Mouse (Mus musculus): Measurements from ENCODE around the gene Ubap2l. TPM values are rescaled to one million over a fixed set of nuclear protein-coding genes. Genes with fewer than 3 reads are reported as not detected.

Ubap2l gene
- polyA plus RNA-seq, 1 experiment from 2014 or later = 220 TPM

GRCm38 (mm10) chr3:90081365-90082240 lies 29.2 kb upstream of the Ubap2l start:
- 89% methylated on average over 5 of the region's 5 CpGs for WGBS
- peaks cover 66% of the 10 kb centered on the region for H3K4me1 ChIP-seq

GRCm38 (mm10) chr3:90080498-90080863 lies 28.1 kb upstream of the Ubap2l start:
- under 1% methylated on average over 6 of the region's 6 CpGs for WGBS
- no peaks in the 10 kb centered on the region for H3K9me3 ChIP-seq
- H3K36me3 ChIP-seq (replicated peaks) = peaks cover 41% of the 10 kb centered on the region
- peak overlapping the region; percentile 94 for H3K27ac ChIP-seq
- H3K4me3 ChIP-seq = peak overlapping the region; percentile 88
- DNase-seq (ENCODE audit: extremely low spot score, low spot score) = no peak
- H3K4me1 ChIP-seq = peaks cover 67% of the 10 kb centered on the region
- no peaks in the 10 kb centered on the region for H3K27me3 ChIP-seq (ENCODE audit: poor library complexity, severe bottlenecking)

More at GRCm38 (mm10) chr3:90081365-90082240, 29.2 kb upstream of the Ubap2l start:
- H3K4me3 ChIP-seq = peak overlapping the region; percentile 88
- no peaks in the 10 kb centered on the region for H3K27me3 ChIP-seq (ENCODE audit: poor library complexity, severe bottlenecking)
- H3K36me3 ChIP-seq (replicated peaks) = peaks cover 53% of the 10 kb centered on the region
- no peak for DNase-seq (ENCODE audit: extremely low spot score, low spot score)
- H3K9me3 ChIP-seq = no peaks in the 10 kb centered on the region
- H3K27ac ChIP-seq = no peak overlapping the region

- no peaks in the 10 kb centered on the region for H3K9me3 ChIP-seq
- peak overlapping the region; percentile 88 for H3K4me3 ChIP-seq
- under 1% methylated on average over 53 of the region's 53 CpGs for whole genome bisulfite sequencing
- no peaks in the 10 kb centered on the region for H3K27me3 ChIP-seq (ENCODE audit: poor library complexity, severe bottlenecking)
- peaks cover 67% of the 10 kb centered on the region for H3K4me1 ChIP-seq
- peak; percentile 70 for DNase-seq (ENCODE audit: extremely low spot score, low spot score)
- H3K27ac ChIP-seq = peak overlapping the region; percentile 94
- H3K36me3 ChIP-seq (replicated peaks) = peaks cover 36% of the 10 kb centered on the region
These were observed 27.5 kb upstream of the Ubap2l start for GRCm38 (mm10) chr3:90079763-90080497.

DNA sequence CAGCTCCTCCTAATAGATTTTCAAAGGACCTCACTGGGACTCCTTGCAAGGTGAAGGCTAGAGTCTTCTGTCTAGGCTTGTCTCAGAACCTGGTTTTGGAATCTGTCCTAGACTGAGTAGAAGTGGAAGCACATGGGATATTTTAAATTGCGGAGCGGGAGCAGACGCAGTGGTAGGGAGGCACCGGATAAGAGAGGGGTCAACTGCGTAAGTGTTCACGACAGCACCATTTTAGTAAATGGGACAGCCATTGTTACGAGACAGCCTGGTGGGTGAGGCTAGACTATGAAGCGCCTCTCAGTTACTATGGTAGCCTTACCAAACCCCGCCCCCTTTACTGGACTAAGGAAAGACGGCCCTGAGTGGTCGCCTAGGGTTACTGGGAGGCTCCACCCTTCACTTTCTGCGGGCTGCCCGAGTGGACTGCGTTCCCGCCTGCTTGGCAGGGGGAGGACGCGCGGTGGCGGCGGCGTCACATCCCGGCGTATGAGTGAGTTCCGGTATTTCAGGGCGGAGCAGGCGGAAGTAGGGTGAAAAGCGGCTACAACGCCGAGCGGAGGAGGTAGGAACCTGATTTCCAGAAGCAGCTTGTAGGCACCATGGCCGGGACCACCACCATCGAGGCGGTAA lies 26.8 kb upstream of the Ubap2l start:
- Histone ChIP-seq H3K27ac (peak overlapping the region; percentile 94), H3K36me3 (replicated peaks) (peaks cover 30% of the 10 kb centered on the region), H3K9me3 (no peaks in the 10 kb centered on the region), H3K4me1 (peaks cover 64% of the 10 kb centered on the region), H3K4me3 (peak overlapping the region; percentile 88), H3K27me3 (ENCODE audit: poor library complexity, severe bottlenecking) (no peaks in the 10 kb centered on the region)
- under 1% methylated on average over 33 of the region's 33 CpGs for WGBS
- peak; percentile 97 for DNase-seq (ENCODE audit: extremely low spot score, low spot score)

GRCm38 (mm10) chr3:90078224-90078623 lies 25.8 kb upstream of the Ubap2l start:
- Histone ChIP-seq H3K4me1 (peaks cover 54% of the 10 kb centered on the region), H3K36me3 (replicated peaks) (peaks cover 21% of the 10 kb centered on the region), H3K27ac (no peak overlapping the region), H3K4me3 (no peak overlapping the region), H3K9me3 (no peaks in the 10 kb centered on the region), H3K27me3 (ENCODE audit: poor library complexity, severe bottlenecking) (no peaks in the 10 kb centered on the region)
- no peak for DNase-seq (ENCODE audit: extremely low spot score, low spot score)
- 51% methylated on average over 5 of the region's 5 CpGs for WGBS

DNA sequence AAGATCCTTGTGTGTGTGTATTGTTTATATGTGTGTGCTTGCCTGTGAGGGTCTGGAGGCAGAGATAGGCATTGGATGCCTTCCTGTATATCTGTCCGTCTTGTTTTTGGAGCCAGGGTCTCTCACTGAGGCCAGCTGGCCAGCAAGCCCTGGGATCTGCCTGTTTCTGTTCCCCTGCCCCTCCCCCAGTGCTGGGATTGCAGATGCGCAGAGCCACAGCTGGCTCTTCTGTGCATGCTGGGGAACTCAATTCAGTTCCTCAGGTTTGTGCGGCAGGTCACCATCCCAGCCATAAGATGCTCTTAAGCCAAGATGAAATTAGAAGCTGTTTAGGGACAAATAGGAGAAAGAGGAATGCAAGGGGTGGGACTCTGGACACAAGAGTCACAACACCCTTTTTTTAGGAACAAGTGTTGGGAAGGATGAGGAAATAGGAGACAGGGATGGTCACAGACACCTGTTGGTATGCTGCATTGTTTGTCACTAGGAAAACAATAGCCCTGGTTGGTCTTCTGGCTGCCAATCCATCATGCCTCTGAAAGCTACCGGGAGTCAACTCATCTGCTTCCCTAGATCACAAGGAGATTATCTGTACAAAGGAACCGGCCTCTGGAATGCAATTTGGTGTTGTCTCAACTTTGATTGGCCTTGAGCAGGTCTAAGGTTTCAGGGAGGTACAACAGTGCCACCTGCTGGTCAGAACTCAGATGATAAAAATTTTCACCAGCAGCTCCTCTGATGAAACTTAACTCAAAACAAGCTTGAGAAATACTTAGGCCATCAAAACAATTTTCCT lies 24.7 kb upstream of the Ubap2l start:
- peaks cover 43% of the 10 kb centered on the region for H3K4me1 ChIP-seq
- H3K4me3 ChIP-seq = peak overlapping the region; percentile 34
- no peaks in the 10 kb centered on the region for H3K27me3 ChIP-seq (ENCODE audit: poor library complexity, severe bottlenecking)
- 8% methylated on average over 5 of the region's 5 CpGs for WGBS
- peak; percentile 80 for DNase-seq (ENCODE audit: extremely low spot score, low spot score)
- no peaks in the 10 kb centered on the region for H3K9me3 ChIP-seq
- H3K27ac ChIP-seq = peak overlapping the region; percentile 75
- H3K36me3 ChIP-seq (replicated peaks) = peaks cover 10% of the 10 kb centered on the region

DNA sequence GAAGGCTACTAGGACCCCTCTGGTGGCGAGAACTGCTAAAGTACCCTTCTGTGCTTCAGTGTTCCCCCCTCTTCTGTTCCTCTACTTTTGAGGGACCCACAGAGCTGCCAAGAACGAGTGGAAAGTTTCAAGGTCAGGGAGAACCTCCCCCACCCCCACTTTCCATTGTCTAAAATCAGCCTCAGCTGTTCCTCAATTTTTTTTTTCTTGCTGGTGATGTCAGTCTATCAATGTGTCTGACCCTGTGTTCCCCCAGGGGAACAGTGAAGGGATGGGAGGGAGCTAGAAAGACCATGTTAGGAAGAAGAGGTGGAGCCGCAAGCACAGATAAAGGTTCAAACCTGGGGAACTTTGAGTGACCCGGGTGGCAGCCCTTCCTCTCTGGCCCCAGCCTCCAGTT lies 19.9 kb upstream of the Ubap2l start, which contains the start of gene Tpm3:
Gene Tpm3, plus strand, starts transcription at position 356 of the 400 bp plus-strand sequence.
- 82% methylated on average over 4 of the region's 4 CpGs for WGBS
- H3K4me1 ChIP-seq = peaks cover 8% of the 10 kb centered on the region
- H3K27me3 ChIP-seq (ENCODE audit: poor library complexity, severe bottlenecking) = no peaks in the 10 kb centered on the region

GRCm38 (mm10) chr3:90069688-90070087 lies 17.3 kb upstream of the Ubap2l start:
- DNase-seq (ENCODE audit: extremely low spot score, low spot score) = no peak
- H3K27ac ChIP-seq = no peak overlapping the region
- H3K27me3 ChIP-seq (ENCODE audit: poor library complexity, severe bottlenecking) = no peaks in the 10 kb centered on the region
- H3K9me3 ChIP-seq = no peaks in the 10 kb centered on the region
- peaks cover 27% of the 10 kb centered on the region for H3K36me3 ChIP-seq (replicated peaks)
- WGBS = 80% methylated on average over 7 of the region's 7 CpGs
- H3K4me1 ChIP-seq = no peaks in the 10 kb centered on the region
- no peak overlapping the region for H3K4me3 ChIP-seq

More for the DNA sequence above, 19.9 kb upstream of the Ubap2l start, which contains the start of gene Tpm3:
- no peak within 1 kb of the TSS for H3K4me3 ChIP-seq
- no peak for DNase-seq (ENCODE audit: extremely low spot score, low spot score)
- 0 out of 2 replicates have a peak, but pooled peaks cover 3% of the 10 kb centered on the region for H3K36me3 ChIP-seq (replicated peaks)
- H3K27ac ChIP-seq = no peak within 1 kb of the TSS
- no peaks in the 10 kb centered on the region for H3K9me3 ChIP-seq

GRCm38 (mm10) chr3:90067851-90068250 lies 15.4 kb upstream of the Ubap2l start:
- H3K27me3 ChIP-seq (ENCODE audit: poor library complexity, severe bottlenecking) = no peaks in the 10 kb centered on the region
- DNase-seq (ENCODE audit: extremely low spot score, low spot score) = no peak
- 90% methylated on average over 4 of the region's 4 CpGs for WGBS

DNA sequence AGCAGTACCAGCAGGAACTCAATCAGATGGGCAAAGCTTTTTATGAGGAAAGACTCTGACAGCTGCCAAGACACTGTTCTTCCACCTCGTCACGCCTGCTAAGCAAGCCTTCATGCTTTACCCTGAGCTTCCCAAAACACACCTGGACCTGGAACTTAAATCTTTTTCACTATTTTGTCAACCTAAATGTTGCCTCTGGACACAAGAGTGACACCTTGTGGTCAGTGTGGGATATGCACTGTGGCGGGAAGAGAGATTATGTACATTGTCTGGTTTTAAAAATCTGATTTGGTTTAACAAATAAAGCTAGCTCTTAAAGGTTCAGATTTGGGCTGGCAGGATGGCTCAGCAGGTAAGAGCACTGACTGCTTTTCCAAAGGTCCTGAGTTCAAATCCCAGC lies 13.1 kb upstream of the Ubap2l start:
- Histone ChIP-seq H3K4me3 (no peak overlapping the region), H3K9me3 (no peaks in the 10 kb centered on the region), H3K36me3 (replicated peaks) (peaks cover 69% of the 10 kb centered on the region), H3K27ac (no peak overlapping the region), H3K4me1 (no peaks in the 10 kb centered on the region), H3K27me3 (ENCODE audit: poor library complexity, severe bottlenecking) (no peaks in the 10 kb centered on the region)
- 64% methylated on average over 3 of the region's 3 CpGs for WGBS
- peak; percentile 40 for DNase-seq (ENCODE audit: extremely low spot score, low spot score)

More at GRCm38 (mm10) chr3:90067851-90068250, 15.4 kb upstream of the Ubap2l start:
- Histone ChIP-seq H3K4me1 (no peaks in the 10 kb centered on the region), H3K4me3 (no peak overlapping the region), H3K27ac (no peak overlapping the region), H3K36me3 (replicated peaks) (peaks cover 46% of the 10 kb centered on the region), H3K9me3 (no peaks in the 10 kb centered on the region)

- Histone ChIP-seq H3K4me1 (no peaks in the 10 kb centered on the region), H3K27ac (no peak overlapping the region), H3K4me3 (no peak overlapping the region), H3K36me3 (replicated peaks) (peaks cover 79% of the 10 kb centered on the region), H3K9me3 (no peaks in the 10 kb centered on the region), H3K27me3 (ENCODE audit: poor library complexity, severe bottlenecking) (no peaks in the 10 kb centered on the region)
- WGBS = 87% methylated on average over 3 of the region's 3 CpGs
- DNase-seq (ENCODE audit: extremely low spot score, low spot score) = no peak
These were observed 12.0 kb upstream of the Ubap2l start for GRCm38 (mm10) chr3:90064383-90064782.

- H3K9me3 ChIP-seq = no peaks in the 10 kb centered on the region
- no peaks in the 10 kb centered on the region for H3K27me3 ChIP-seq (ENCODE audit: poor library complexity, severe bottlenecking)
- H3K4me3 ChIP-seq = no peak overlapping the region
- H3K36me3 ChIP-seq (replicated peaks) = peaks cover 93% of the 10 kb centered on the region
- no peak for DNase-seq (ENCODE audit: extremely low spot score, low spot score)
- no peak overlapping the region for H3K27ac ChIP-seq
- 81% methylated on average over 2 of the region's 2 CpGs for WGBS
- no peaks in the 10 kb centered on the region for H3K4me1 ChIP-seq
These were observed 10.1 kb upstream of the Ubap2l start for GRCm38 (mm10) chr3:90062539-90062938.
